Mouse (Mus musculus): ENCODE results near the gene Smcp.

Gene Smcp

DNA sequence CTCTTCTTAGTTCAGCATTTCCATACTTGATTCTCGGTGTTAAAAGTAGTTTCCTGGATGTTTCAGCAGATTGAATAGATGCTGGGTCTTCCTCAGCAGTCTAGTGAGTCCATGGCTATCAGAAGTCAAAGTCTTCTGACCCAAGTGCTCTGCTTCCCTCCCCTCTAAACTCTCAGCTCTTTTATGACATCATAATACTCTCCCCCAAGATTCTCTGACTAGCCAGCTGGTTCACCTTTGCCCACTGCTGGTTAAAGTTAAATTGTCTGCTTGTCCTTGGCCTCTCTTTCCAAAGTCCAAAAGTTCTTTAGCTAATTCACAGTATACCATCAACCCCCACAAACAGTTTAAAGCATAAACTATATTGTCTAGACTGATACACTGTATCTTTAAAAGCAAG is at the start of gene Smcp:
Gene Smcp, minus strand, starts transcription at position 140 of the 400 bp plus-strand sequence.
- DNase-seq (ENCODE audit: low spot score in 2 of 2), result no peak

DNA sequence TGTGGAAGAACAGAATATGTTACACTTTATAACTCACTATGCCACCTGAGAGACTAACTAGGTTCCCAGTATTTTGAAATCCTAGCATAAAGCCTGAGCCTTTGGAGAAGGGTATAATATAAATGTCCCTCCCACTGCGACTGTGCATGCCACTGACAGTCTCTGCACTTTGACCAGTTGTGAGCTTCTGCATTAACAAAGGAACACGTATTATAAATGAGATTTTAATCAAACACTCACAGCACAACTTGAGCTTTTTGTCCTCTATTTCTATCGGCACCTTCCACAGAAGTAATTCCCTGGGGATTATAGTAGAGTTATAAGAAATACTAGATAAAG is 49.8 kb upstream of the Smcp start:
- DNase-seq (ENCODE audit: low spot score in 2 of 2), result no peak

DNA sequence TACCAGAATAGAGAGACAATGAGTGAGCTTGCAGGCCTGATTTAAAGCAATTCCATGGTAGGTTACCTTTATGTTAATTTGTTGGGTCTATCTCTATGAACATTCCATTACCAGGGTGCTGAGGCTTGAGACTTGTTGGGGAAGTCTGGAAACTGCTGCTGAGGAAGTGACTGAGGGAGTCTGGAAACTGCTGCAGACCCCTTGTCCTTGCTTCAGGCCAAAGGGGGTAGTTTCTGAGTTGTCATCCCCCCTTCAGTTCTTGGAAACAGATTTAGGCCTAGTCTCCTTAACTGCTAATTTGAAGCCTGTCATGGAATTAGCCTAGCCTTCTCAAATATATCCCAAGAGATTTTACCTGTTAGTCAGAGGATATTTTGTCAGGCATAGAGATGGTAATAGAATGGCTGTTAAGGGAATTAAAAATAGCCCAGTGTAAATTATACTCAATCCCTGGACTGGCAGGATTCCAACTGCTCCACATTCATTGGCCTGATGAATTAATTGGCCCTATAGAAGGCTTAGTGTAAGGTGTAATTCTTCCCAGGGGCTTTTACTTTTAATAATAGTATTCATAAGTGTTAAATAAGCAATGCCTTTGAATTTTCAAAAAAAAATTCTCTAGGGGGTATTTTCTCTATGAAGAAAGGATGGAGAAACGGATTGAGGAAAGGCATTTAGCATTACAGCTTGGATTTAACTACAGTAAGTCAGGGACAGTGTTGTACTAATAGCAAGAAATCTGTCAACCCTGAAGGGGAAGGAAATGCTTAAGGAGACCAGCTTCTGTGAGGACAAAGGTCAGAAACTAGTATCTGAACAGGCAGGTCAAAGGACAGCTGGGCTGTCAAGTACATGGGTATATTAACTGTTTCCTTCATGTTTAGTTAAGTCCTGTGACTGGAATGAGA is 49.2 kb upstream of the Smcp start:
- no peak for DNase-seq (ENCODE audit: low spot score in 2 of 2)

DNA sequence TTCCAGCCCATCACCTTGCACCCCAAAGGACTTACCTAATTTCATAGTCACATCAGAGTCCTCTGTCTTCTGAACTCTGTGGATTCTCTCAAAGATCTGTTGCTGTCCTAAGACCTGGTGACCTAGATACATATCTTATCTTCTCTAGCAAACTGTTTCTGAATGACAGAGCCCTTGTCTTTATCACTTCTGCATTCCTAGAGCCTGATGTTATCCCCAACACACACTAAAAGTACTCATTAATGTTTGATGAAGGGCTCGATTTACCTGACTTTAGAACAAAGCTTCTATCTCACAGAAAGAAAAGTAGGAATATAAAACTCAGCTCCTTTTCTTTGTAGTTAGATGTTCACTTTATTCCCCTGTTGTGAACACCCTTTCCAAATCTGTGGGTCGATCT is 32.8 kb upstream of the Smcp start, which contains the start of gene Lce6a:
Gene Lce6a, minus strand, starts transcription at position 101 of the 400 bp plus-strand sequence.
- no peak for DNase-seq (ENCODE audit: low spot score in 2 of 2)

DNA sequence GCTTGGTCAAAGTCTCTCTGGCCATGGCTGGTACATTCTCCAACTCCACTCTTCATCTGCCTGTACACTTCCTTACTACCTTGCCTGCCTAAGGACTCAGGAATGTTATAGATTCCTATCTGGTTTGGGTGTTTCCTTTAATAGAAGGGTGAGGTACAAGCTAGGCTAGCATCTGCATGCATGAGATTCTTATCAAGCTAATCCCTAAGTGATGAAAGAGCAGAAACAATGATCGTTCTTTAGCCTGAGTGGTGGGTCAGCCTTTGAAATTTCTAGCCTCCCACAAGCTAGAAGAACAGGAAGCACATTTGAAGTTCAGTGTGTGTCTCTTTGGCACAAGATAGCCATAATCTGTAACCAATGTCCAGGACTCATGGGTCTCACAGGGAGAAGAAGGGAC is 21.0 kb upstream of the Smcp start:
- no peak for DNase-seq (ENCODE audit: low spot score in 2 of 2)

DNA sequence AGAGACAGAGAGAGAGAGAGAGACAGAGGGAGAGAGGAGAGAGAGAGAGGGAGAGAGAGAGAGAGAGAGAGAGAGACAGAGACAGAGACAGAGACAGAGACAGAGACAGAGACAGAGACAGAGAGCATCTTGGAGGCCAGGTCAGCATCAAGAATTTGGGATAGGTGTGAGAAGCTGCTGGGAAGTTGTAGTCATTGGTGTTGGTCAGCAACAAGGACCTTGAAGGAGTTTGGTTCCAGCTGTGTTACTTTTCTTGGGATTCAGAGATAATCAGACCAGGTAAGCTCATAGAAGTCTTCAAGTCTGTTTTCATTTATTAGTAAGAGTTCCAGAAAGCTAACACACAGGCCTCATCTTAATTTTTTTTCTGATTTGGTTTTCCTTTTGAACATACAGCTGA is 18.6 kb upstream of the Smcp start, which contains the start of gene 2210017I01Rik:
Gene 2210017I01Rik, minus strand, starts transcription at position 101 of the 400 bp plus-strand sequence.
- DNase-seq (ENCODE audit: low spot score in 2 of 2), result no peak

DNA sequence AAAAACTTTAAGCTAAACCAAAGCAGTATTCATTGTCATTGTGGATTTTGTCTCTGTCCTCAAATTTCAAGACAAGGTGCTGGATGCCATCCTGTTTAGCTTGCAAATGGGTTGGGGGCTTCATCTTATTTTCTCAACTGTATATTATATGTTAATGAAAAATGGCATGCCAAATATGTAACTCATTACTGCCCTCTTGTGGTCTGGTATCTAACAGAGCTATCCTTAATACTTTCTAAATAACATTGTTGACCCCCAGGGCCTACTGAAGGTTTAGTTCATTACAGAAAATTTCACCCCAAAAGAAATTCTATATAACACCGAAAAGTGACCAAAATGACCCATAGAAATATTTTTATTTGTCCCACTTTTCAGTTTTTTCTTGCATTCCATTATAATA is 13.4 kb upstream of the Smcp start:
- no peak for DNase-seq (ENCODE audit: low spot score in 2 of 2)

DNA sequence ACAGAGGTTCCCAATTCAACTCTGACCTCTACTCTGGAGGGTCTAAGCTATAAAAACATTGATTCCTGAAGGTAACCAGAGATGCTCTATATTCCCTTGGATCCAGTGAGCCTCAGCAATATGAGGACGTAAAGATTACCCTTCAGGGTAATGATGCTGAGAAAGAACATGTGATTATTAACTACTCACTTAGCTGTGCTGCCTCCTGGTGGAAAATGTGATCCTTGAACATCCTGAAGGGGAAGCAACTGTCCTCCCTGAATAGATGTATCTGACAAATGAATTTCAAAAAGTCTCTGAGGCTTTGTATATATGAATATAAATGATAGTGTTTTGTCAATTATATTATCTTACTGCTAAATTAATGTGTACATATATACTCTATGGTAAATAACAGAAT is 11.7 kb upstream of the Smcp start:
- no peak for DNase-seq (ENCODE audit: low spot score in 2 of 2)

DNA sequence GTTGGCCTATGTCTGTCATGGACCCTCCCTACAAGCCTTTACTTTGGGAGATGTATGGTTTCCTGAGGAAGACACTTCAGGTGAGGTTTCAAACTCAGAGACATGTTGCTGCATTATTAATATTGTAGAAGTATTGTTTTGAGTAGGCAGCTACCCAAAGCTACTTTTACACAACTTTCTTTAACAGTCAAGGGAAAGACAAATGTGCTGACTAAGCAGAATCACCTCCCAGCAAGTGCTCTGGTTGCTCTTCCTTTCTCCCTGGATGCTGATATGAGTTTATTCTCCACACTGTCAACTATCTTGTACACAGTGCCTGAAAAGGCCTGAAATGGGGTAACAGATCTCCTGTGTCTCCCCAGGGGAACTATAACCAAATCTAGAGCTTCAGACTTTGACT is 11.2 kb upstream of the Smcp start:
- no peak for DNase-seq (ENCODE audit: low spot score in 2 of 2)

DNA sequence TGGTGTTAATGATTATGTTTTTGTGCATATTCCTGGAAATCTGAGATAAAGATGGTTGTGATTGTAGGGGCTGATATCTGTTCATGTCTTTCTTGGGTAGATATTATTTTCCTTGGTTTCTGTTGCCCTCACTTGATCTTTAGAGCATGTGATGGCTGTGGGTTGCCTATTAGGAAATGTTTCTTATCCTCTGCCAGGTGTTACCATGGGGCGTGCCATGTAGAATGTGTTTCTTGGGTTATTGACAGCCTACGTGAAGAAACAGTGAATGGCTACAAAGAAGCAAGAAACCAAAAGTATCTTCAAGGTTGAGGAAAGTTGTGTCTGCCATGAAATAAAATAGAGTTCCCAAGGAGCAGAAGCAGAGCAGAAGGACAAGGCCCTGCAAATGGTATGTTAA is 9.6 kb upstream of the Smcp start:
- no peak for DNase-seq (ENCODE audit: low spot score in 2 of 2)

DNA sequence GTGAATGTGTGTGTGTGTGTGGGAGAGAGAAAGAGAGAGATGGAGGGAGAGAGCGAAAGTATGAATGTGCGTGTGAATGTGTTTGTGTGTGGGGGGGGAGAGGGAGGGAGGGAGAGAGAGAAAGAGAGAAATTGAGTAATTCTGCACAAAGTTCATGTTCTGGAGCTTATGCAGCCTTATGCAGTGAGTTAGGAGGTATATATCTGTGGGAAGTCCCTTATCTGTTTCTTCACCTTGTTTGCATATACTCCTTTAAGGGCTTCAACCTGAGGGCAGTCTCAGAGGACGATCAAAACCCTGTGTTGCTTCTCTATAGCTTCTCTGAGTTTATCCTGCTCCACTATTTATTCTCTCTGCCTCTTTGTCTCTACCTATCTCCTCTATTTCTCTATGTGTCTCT is 1.6 kb downstream of the Smcp start:
- DNase-seq (ENCODE audit: low spot score in 2 of 2), result no peak

DNA sequence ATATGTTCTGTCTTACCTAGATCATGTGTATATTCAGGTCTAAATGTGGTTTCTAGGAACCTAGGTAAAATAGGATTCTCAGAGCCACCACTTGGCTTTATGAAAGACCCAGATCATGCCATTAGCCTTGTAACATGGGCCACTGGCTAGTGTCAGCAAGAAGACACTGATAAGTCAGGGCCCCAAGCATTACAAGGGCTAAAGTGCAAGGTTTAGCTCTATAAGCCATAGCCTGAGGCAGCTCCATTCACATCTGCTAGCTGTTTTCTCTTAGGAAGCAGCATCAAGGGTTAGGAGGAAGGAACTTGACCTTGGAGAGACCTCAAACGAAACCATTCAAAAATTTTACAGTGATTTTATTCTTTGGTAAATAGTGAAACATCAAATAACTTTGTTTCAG is 3.7 kb downstream of the Smcp start:
- DNase-seq (ENCODE audit: low spot score in 2 of 2), result no peak

DNA sequence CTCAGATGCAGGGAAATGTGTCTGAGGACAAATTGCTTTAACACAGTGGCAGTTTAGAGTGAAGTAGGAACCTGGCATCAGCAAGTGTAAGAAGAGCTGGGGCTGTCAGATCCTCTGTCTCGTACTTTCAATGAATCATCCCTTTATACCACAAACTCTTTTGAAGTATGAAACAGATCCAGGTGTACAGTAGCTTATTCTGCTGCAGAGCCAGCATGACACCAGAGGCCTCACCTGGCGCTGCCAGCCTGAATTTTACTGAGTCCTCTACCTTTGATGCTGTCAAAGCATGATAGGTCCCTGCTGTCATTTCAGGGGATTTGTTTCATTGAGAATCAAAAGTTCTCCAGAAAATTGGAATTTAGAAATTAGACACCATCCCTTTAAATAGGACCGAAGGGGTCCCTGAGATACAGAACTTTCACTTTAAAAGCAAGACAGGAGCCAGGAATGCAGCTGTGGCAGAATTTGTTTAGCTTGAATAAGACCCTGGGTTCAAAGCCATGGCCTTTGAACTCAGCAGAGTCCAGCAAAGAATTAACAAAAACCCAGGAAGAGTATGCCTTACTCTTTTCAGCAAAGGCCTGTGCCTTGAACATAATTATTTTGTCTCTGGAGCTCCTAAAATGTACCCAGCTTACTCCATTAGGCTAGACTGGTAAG is 5.5 kb downstream of the Smcp start:
- DNase-seq (ENCODE audit: low spot score in 2 of 2), result no peak

DNA sequence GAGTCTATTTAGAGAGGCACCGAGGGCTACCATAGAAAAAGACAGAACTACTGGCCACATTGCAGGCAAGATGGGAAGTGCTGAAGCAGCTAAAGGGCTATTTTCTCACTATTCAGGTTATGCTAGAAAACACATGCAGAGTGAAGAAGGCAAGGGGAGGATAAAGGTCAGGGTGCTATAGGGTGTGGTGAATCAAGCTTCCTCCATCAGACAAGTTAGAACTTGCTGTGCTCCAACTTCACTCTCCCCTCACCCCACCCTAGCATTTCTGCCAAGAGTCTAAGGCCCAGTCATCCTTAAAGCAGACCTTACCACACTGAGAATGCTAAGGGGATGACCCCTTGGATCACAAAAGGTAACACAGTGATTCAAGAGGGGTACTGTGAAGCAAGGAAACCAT is 9.3 kb downstream of the Smcp start:
- DNase-seq (ENCODE audit: low spot score in 2 of 2), result no peak

DNA sequence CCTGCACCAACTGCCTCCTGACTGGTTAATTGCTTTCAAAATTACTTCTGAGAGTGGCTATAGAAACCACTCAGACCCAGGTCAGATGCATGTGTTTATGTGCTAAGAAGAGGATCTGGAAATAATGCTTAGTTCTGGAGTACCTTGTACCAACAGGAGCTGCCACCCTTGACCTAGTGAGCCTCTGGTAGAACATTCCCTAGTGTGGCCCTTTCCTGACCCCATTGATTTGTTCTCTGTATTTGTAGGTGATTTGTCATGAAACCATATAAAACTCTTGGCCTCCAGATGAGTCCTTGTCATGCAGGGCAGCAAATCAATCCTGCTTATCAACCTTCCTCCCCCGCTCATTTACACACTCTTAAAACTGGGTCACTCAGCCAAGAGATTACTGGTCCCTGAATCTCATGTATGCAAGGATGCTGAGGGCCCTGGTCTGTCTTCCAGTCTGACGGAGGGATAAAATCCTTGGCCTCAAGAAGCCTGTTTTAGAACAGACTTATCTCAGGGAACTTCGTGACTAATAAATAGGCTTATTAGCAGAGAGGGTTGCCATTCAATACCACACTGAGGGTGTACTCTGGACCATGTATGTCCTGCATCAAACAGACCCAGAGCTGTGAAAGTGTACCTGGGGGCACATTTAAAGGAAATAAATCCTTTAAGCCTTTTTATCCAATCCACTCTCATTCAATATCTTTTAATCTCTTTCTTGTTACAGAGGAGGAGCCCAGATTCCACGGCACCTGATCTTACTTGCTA is 10.0 kb downstream of the Smcp start:
- no peak for DNase-seq (ENCODE audit: low spot score in 2 of 2)

DNA sequence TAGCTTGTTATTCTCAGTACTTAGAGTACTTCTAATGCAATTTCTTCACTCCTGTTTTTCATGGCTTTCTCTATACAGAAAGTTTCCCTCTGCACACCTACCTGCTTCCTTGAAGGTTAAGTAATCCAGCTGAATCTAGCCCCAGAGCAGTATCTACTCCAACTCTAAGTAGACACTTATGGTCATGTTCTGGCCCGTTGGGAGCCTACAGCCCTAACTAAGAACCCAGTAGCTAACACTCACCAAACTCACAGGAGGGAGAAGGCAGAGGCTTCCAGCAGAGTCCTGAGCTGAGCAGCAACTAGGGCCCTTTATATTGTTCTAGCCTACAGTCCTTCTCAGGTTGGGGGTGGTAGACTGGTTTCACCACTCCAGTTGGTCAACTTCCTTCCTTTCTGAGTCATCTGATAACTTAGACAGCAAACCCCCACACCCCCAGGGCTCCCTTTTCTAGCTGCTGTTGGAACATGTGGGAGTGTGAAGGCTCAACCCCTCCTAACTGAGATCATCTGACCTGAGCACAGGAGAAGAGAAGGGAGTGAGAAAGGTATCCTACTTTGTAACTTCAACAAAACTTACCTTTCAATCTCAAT is 15.3 kb downstream of the Smcp start, which contains the start of gene Ivl:
Gene Ivl, minus strand, starts transcription at position 287 of the 593 bp plus-strand sequence.
- DNase-seq (ENCODE audit: low spot score in 2 of 2), result no peak

DNA sequence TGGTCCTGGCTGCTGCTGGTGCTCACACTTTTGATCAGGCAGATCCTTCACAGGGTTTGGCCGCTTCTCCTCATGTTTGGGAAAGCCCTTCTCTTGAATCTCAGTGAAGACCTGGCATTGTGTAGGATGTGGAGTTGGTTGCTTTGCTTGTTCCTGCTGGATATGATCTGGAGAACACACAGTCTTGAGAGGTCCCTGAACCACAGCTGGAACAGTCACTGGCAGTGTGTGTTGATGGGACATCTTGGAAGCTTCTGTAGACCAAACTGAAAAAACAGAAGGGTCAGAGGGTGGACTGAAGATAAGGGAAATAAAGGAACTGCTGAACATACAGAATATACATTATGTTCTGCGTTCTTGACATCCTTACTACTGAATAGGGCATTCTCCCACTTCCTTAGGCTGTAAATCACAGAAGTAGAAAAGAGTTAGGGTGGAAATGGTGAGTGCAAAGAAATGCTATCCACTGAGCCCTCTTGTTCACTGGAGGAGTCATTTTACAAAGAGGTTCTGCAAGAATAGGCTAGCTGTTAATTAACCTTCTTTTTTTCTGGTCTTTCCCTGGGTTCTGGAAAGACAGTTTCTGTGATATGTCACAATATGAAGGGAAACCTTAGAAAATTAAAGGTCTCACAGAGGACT is 16.2 kb downstream of the Smcp start:
- DNase-seq (ENCODE audit: low spot score in 2 of 2), result no peak

DNA sequence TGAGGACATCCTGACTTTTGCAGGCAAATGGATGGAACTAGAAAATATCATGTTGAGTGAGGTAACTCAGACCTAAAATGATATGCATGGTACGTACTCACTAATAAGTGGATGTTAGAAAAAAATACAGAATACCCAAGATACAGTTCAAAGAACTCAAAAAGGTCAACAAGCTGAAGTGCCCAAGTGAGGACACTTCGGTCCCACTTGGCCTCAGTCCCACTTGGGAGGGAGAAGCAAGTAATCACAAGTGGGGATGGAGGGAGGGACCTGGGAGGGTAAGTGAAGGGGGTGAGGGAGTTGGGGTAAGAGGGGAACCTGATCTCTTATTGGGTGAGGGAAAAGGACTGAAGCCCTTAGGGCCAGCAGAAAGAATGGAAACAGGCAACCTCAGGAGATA is 20.0 kb downstream of the Smcp start:
- DNase-seq (ENCODE audit: low spot score in 2 of 2), result no peak

DNA sequence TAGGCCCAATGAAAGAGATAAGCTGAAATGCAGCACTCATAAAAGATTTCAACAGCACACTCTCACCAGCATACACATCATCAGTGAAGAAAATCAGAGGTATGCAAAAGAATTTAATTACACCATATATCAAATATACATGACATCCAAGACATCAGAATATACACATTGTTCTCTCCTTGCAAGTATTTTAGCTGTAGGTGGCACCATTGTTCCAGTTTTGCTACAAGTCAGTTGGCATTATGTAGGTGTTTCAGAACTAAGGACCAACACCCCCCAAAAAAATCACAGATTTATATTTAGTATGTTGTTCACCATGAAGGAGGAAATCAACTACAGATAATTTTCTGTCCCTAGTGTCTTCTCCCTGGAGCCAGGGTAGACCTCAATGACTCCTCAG is 23.4 kb downstream of the Smcp start:
- no peak for DNase-seq (ENCODE audit: low spot score in 2 of 2)

DNA sequence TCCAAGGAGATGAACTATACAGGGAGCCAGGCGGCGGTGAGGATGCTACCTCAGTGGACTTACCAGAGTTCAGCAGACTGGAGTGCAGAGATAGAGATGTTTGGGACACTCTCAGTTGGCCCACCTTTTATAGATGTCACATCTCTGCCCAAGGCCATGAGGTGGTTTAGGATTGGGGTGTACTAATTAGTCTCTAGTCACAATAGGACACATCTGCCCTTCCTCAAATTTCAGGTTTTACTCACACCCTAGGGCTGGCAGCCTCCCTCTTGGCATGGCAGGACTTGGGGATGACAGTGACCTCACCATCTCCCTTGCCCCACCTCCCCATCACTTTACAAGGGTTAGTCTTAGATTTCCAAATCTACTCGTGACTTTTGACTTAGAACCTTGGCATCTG is 54.4 kb downstream of the Smcp start, which contains the start of gene 2310046K23Rik:
Gene 2310046K23Rik, minus strand, starts transcription at position 101 of the 400 bp plus-strand sequence.
- no peak for DNase-seq (ENCODE audit: low spot score in 2 of 2)
